Mouse (Mus musculus) urinary bladder, postnatal 4 days (tissue): ENCODE data around the gene Eci1.
"Not testable (repeated sequence)": the region's sequence is repeated elsewhere in the genome, so short reads cannot be mapped to it uniquely, and the experiment has no call there.

ENCODE experiments used
- DNase-seq, 2 experiments: peaks; one replicate each; pipeline ENCODE4 v3.0.0; 2021 to 2022; ENCODE audit warnings: low spot score in 2 of 2

The Eci1 gene

DNA sequence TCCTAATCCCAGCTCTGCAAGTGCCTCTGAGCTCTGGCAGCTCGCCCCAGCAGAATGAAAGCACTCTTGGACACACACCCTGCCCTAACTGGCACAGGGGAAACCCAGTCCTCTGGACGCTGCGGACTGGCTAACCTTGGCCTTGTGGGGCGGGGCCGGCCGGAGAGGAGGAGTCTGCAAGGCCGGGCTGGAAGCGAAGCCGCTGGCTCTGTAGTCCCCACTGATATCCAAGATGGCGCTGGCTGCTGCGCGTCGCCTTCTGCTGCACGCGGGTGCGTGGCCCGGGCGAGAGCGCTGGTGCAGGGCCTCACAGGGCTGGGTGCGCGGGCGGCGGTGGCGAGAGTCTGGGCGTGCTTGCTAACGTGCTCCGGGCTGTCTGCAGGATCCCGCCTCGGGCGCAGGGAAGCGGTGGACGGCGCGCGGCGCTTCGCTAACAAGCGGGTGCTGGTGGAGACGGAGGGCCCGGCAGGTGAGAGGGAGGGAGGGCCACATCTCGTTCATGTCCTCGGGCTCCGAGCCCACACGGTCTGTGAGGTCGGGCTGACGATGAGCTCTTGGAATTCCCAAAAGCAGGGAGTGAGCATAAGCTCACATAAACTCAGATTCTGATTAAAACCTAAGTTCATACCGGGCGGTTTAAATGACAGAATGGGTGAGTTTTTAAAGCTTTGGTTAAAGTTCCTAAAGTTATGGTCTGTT lies at the start of gene Eci1:
TSS of gene Eci1 (plus strand) at position 171 of the 699 bp plus-strand sequence.
- DNase-seq, result peak; percentile 94 to 96

DNA sequence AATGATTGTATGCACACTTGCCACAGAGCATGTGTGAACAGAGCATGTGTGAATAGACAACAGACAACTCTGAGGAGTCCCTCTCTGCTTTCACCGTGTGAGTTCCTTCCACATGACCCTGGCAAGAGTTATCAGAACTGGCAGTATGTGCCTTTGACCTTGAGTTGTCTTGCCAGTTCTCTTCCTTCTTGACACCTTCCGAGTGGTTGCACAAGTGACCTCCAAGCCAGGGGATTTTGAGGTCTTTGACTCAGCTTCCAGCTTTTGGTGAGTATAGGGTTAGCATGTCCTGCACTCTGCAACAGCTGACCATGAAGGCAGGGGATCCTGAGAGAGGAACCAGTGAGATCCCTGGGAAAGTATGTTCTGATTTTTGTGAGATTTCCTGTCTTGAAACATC lies 47.9 kb upstream of the Eci1 start:
- DNase-seq, result no peak

DNA sequence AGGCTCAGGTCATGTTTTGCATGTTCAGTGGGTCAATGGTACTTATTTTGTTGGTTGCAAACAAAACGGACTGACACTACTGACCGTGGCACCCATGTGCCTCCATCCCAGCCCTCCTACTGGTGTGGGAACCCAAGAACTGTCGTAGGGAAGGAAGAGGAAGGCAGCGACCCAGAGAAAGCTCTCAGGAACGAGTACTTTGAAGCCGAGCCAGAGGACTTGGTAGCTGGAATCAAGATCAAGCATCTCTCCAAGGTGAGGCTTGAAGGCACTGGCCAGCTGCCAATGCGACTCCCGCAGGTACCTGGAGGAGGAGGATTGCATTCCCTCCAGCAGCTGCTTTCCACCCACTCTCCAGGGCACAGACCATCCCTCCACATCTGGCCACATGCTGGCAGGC lies 42.7 kb upstream of the Eci1 start:
- no peak for DNase-seq

DNA sequence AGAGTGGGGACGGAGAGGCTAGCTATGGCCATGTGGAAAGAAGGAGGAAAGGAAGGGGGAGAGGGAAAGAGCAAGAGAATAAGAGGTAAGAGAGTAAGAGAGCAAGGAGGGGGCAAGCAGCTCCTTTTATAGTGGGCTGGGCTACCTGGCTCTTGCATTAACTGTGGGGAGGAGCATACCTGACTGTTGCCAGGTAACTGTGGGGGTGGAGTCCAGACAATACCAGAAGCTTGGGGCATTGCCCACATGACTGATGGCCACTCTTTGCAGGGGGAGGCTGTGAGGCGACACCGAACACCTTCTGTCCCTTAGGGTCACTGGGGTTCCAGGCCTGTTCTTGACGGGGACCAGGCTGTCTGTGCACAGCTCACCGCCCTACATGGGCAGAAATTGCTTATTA lies 37.7 kb upstream of the Eci1 start:
- no peak for DNase-seq

DNA sequence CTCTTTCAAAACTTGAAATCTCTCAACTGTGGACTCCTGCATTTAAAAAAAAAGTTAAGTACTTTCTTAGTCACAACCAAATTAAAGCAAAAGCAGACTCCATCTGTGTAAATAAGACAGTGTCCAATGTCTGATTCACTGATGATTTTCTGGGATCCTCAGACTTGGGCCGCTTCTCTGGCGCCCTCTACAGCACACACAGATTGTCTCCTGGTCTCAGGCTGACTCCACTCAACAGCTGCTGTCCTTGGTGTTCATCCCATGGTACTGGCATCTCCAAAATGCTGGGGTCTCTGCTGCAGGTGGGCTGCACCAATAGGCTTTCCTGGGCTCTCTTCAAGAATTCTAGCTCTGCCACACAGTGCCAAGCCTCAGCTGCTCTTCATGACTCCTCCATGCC lies 36.6 kb upstream of the Eci1 start:
- DNase-seq, result no peak

DNA sequence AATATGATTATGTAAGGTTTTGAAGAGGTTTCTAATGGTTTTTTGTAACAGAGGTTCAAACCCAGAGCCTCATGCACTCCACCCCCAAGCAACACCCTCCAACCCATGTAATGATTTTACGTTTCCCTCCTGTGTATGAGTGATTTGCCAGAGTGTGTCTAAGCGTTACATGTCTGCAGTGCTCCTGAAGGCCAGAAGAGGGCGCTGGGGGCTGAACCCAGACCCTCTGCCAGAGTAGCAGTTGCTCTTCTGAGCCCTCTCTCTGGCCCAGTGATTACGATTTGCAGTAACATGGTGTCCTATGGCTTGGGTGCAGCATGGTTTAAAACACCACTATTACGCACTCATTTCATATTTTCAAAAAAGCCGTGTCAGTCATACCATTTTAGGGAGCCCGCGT lies 35.3 kb upstream of the Eci1 start:
- no peak for DNase-seq

DNA sequence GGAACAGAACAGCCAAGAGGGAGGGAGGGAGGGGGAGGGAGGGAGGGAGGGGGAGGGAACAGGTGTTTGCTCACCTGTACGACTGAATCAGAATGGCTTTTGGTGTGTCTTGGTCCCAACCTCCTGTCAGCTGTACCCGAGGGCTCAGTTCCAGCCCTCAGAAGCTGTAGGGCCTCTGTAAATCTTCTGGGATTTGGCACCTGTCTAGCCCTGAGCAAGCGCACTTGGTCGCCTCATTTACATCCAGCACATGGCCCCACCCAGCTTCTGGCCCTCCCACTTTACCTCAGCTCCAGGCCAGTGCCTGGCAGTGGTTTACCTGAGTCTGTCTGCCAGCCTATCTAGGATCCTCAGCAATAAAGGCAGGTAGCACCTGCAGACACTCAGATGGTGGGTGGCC lies 32.9 kb upstream of the Eci1 start:
- DNase-seq, result no peak

DNA sequence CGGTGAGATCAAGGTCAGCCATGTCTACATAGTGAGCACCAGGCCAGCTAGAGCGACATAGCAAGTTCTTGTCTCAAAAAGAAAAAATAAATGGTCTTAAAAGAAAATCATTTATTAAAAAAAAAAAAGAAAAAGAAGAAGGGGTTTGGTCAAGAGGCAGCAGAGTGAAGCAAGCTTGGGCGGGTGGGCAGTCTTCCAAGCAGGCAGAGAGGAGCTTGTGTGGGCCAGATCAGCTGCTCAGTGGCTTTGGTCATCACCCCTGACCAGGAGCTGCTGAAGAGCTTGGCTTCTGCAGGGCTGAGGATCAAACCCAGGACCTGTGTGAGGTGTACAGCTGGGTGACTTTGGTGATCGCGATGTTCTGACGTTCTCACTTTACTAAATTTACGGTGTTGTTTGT lies 32.0 kb upstream of the Eci1 start:
- no peak for DNase-seq

DNA sequence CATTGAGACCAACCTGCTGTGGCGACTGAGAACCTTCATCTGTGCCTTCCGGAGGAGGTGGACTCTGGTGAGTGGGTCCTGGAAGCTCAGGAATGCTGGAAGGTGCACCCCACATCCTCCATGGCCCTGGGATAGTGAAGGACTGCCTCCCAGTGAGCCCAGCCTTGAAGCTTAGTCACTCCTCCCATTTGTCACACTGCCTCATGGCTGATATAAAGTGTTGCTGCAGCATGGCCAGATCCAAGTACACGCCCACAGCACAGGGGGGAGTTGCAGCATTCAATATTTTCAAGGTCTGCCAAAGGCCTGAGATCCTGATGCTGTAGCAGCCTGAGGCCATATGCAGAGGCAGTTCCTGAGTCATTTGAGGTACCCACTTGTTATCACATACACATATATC lies 24.1 kb upstream of the Eci1 start:
- DNase-seq, result peak in 1 of 2 experiments; percentile 34

DNA sequence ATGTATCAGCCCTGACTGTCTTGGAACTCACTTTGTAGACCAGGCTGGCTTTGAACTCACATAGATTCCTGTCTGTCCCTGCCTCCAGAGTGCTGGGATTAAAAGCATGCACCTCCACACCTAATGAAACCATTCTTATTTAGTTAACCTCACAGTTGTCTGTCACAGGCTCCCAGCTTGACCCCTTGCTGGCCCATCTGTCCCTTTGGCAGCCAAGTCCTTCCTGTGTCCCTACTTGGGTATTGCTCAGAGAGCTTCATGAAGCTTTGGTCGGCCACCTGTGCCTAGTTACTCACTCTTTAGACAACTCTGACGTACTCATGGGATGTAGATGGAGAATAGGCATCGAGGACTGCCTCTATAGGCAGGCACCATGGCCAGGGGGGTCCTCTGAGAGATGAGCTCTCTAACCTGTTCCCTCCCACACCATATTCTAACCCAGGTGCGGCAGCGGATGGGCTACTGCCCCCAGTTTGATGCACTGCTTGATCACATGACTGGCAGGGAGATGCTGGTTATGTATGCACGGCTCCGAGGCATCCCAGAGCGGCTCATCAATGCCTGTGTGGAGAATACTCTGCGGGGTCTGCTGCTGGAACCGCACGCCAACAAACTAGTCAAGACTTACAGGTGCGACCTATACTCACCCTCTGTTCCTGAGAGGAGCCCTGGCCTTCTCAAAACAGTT lies 19.2 kb upstream of the Eci1 start:
- DNase-seq, result no peak

DNA sequence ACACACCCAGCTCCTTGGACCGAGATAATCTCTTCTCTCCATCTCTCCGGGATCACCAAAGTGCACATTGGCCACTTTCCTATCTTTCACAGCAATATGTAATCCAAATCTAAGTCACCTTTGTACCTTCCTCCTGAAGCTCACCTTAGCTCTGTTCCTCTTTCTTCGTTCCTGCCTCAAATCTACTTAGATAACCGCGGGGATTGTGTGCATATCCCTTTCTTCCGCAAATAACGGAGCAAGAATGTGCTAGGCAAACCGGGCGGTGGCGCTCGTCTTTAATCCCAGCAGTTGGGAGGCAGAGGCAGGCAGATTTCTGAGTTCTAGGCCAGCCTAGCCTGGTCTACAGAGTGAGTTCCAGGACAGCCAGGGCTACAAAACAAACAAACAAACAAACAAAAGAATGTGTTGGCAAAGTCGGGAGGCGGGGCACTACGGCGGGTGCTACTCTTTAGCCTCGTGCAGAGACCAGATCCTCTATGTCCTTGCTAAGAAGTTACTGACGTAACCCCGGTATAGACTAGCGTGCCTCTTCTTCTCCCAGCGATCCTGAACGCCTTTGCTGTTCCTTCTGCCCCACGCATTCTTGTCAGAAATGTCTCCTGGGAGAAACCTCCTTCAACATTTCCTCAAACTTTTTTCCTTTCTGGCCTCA lies 12.8 kb upstream of the Eci1 start:
- DNase-seq, result no peak

DNA sequence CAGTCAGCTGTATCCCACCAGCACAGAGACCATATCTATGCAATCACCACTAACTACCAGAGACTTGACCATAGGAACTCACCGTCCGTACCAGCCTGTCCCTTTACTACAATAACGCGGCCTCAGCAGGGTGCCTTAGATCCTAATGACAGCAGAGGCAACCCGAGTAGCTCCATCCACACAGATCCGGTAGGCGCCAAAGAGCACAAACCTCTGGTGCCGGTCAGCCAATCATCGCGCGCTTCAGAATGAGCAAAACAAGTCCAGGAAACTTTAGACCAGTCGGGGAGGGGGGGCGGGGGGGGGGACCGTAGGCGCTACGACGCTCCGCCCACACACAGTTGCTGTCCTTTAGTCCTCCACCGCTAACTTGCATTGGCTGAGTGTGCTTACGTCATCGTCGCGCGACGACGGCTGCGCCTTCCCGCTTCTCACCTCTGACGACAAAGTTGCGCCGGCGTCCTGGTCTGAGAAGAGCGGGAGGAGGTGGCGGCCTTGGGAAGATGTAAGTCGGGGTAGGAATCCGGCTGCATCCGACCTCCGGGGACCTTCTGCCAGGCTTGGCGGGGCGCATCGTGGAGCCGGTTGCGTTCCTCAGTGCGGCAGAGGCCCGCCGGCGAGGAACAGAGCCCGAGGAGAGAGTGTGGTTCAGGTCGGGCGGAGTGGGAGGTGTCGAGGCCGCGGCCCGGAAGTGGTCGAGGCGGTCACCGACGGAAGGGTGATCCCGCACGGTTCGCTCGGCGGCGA lies 12.0 kb upstream of the Eci1 start, which contains the start of gene Rnps1:
TSS of gene Rnps1 (plus strand) at position 336 of the 747 bp plus-strand sequence.
- peak; percentile 88 to 96 for DNase-seq

DNA sequence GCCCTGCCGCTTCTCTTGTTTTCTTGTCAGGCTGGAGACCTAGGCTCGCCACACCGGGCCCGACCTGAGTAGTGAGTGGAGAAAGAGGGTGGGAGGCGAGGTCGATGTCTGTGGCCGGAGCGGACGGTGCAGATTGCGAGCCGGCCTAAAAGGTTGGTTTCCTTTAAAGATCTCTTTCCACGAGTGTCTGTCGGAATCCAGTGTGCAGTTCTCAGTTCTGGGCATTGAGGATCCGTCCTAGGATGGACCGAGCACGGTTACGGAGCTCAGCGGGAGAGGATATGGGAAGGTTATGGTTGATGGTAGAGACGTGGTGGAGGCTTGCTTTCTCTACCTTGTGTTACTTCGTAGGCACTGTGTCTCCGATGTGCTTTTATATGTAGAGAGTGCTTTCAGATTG lies 11.4 kb upstream of the Eci1 start:
- DNase-seq, result no peak

DNA sequence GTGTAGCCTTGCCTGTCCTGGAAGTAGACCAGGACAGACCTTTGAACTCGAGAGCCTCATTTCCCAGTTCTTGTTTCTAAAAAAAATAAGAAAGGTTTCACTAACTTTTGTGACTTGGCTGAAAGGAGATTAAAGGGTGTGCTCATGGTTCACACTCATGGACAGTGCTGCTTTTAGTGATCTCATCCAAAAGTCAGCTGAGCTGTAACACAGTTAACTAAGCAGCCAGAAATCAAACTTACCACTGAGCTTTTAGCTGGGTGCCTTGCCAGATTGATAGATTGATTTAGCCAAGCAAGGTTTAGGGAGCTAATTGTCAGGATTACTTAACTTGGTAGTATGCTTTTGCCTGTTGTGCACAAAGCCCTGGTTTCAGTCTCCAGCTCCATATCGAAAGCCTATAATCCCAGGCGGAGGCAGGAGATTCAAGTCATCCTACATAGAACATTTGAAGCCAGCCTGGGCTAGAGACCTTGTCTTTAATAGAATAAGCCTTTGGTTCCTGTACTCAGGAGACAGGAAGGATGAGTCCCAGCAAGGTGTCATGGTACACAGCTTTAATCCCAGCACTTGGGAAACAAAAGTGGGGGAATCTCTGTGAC lies 10.3 kb upstream of the Eci1 start:
- DNase-seq, result no peak

DNA sequence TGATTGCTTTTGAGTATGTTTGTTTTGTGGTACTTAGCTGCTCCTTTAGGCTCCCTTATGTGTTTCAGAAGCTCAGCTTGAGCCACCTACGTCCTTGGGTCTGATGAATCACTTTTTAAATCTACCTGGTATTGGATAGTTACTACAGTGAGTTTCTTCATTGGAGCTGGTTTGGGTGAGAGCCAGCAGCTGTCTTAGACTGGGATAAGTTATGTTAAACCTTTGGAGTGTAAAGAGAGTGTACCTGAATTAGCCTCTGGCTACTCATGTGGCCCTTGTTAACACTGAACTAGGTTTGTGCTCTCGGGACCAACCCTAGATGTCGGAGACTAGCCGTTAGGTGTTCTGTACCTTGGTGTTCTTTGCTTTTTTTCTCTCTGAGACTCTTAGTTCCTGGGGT lies 3.3 kb upstream of the Eci1 start:
- DNase-seq, result no peak

DNA sequence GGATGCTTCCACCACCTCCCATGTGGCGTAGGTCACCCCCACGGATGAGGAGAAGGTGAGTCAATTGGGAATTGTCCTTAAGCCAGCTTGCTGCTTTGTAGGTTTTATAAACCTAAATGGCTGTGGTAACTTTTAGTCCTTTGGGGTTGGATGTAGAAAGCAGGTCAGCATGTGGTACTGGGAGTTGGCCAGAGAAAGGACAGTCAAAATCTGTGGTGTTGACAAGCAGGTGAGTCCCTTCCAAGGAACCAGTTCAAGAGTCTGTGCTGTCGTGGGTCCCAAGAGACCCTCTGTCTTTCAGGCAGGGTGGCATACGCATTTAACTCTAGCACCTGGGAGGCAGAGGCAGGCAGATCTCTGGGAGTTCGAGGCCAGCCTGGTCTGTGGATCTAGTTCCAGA lies 2.0 kb upstream of the Eci1 start:
- no peak for DNase-seq

DNA sequence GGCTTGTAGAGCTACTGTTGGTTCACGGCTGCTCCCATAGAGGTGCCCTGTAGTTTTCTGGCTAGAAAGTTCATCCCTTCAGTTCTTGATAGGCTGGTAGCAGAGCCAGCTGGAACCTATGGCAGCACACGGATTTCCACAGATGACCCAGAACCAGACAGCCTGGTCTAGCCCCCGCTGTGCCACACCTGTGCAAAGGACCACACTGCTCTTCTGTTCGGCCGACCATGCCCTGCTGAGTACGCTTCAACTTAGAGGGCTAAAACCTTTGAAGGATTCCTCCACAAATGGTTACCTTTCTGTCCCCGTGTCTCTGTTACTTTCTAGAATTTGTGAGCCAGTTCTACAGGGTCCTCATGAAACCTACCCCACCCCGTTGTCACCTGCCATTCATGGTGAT lies 1.1 kb upstream of the Eci1 start:
- not testable (repeated sequence) for DNase-seq

DNA sequence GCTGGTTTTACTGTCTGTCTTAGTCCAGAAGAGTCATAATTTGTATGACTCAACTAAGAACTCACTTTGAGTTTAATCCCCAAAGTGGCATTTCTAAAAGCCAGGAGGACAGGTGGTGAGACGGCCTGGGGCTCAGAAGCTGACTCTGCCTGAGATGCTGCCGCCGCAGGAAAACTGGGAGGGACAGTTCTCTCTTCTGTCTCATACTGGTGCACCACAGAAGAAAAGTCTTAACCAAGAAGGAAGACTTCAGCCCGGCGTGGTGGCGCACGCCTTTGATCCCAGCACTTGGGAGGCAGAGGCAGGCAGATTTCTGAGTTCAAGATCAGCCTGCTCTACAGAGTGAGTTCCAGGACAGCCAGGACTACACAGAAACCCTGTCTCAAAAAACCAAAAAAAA lies 536 bp upstream of the Eci1 start:
- DNase-seq, result no peak

DNA sequence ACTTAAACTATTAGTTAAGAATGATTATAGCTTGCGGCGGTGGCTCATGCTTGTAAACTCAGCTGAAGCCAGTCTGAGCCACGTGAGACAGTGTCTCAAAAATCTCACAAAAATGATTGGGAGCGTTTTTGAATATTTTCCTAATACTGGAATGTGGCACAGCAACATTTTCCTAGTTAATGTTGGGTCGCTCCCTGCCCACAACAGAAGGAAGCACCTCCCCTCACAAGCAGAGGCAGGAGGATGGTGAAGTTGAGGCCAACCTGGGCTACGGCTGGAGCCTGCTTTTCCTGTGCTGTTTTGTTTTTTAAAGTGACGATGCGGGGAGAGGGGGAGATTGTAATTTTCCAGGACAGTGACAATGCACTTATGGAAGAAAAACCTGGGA lies 723 bp downstream of the Eci1 start:
- no peak for DNase-seq

DNA sequence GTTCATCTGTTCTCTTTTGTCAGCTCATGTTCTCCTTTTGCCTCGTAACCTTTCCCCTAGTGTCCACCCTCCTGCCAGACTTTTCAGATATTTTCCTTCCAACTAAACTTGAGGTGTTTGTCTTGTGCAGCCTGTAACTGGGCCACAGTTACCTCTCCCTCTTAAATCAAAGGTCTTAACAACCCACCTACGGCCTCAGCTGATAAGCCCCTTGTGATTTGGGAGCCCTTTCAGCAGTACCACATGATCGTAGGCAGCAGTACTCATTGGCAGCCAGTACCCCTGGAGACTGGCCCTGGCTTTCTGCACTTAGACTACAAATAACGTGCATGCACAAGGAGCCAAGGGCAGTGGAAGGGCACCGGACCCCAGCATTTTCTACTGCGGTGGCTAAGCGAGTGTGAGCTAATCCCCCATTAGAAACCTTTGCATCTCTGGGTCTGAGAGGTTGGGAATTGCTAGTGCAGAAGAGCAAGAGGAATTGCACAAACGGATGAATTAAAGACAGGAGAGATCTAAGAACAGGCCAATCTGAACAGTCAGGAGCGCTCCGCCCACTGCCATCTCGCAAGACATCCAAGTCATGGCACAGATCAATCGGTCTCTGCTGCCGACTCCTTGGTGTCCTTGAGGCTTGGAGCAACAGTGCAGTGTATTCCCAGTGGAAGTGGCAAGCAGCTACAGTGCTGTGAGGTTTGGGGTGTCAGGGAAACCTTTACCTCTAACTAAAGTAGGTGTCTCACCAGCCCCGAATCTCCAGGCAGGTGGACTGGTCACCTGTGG lies 3.0 kb downstream of the Eci1 start:
- no peak for DNase-seq

DNA sequence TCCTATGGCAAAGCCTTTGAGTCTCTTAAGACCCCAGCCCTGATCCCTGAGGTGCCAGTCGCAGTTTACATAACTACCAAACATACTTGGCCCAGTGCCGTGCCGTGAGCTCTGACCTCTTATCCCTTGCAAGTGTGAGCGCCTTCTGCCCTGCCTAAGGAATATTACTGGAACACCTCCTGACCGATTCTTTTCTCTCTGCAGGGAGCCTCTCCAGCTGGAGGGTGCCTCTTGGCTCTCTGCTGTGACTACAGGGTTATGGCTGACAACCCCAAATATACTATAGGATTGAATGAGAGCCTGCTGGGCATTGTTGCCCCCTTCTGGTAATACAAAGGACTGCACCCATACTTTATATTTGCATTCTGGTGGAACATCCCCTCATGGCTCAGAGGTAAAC lies 10.6 kb downstream of the Eci1 start:
- DNase-seq, result no peak
